Mouse (Mus musculus) natural killer cell, adult 2 months (primary cell): ENCODE measurements around the gene Slc22a17.
"Not testable (repeated sequence)": the region's sequence is repeated elsewhere in the genome, so short reads cannot be mapped to it uniquely, and the experiment has no call there.

ENCODE experiments used
- DNase-seq, 2 experiments: peaks; one replicate each; pipeline ENCODE4 v3.0.0; 2022; ENCODE audit warnings: low spot score in 2 of 2

The Slc22a17 gene

DNA sequence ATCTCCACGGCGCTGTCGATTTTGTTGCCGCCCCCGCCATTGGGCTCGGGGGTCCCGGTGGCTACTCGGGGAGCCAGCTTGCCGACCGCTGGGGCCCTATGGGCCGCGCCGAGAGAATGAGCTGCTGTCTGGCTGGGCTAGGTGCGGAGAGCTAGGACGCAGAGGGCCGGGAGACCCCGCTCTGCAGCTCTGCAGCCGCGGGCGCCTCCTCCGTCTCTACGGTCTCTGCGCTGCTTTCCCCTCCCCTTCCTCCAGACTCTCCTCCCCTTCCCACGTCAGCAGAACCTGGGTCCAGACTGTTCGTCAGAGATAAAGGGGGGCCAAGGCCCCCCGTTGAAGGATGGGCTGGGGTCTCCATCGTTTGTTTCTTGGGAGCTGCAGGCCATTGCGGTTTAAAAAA is at the start of gene Slc22a17:
TSS of gene Slc22a17 (minus strand) at position 247 of the 400 bp plus-strand sequence.
- DNase-seq, result peak in 1 of 2 experiments; percentile 14

DNA sequence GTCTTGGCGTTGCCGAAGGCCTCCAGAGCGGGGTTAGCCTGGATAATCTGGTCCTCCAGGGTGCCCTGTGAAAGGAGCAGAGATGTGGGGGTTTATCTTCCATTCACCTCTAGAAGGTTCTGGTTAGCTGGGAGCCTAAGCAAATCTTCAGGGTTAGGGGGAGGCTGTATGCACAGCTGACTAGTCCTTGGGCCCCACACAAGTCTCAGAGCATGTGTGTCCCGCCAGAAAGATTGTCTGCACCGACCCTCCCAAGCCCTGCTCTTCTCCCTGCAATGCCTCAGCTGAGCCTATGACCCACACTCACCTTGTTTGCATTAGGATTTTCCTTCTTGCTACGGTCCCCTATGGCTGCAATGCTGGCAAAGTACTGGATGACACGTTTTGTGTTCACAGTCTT is 49.8 kb upstream of the Slc22a17 start:
- no peak for DNase-seq

DNA sequence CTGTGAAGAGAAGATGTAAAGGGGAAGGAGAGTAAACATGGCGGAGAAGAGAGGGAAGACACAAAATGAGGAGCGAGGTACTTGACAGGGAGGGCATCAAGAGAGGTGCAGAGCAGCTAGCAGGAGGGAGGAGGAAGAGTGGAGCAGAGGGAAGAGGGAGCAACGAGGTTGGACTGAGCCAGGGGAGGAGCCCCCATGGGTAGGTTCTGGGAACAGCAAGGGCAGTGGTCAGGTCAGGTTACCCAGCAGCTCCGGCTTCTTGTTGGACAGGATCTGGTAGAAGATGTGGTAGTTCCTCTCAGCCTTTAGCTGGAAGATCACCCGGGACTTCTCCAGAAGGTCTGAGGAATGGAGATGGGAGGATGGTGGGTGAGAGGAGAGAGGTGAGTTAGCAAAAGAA is 48.6 kb upstream of the Slc22a17 start:
- DNase-seq, result no peak

DNA sequence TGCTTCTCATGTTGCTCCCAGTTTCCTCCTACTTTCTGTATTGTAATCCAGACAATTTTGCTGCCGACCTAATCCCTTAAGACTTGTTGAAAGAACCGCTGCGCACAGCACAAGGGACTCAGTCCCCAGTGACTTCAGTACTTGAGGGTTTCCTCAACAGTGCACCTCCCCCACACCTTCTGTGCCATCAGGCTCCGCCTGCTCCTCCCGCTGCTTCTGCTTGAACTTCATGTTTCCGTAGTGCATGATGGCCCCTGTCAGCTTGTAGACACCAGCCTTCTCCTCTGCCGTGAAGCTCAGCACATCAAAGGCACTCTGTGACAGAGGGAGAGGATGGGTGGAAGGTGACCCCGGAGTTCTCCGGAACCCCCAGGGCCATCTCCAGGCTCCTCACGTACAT is 47.8 kb upstream of the Slc22a17 start:
- no peak for DNase-seq

DNA sequence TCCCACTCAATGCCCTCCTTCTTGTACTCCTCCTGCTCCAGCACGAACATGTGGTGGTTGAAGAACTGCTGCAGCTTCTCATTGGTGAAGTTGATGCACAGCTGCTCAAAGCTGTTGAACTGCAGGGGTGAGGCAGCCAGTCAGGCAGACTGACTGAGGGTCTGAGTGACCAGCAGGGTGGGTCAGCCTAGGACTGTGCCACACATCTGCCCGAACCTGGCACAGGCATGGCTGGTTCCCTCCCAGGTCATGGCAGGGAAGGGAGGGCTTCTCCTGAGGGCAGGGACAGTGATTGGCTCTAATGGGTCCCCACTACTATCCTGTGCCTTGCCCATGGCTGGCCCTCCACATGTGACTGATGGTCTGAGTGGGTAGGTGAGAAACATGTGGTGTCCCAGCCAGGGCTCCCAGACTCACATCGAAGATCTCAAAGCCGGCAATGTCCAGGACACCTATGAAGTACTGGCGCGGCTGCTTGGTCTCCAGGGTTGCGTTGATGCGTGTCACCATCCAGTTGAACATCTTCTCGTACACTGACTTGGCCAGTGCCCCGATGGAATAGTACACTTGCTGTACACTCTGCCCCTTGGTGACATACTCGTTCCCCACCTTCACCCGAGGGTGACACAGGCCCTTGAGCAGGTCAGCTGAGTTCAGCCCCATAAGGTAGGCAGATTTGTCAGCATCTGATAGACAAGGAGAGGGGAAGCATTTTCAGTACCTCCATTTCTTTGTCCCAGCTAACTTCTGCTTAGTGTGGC is 47.1 kb upstream of the Slc22a17 start:
- not testable (repeated sequence) for DNase-seq

DNA sequence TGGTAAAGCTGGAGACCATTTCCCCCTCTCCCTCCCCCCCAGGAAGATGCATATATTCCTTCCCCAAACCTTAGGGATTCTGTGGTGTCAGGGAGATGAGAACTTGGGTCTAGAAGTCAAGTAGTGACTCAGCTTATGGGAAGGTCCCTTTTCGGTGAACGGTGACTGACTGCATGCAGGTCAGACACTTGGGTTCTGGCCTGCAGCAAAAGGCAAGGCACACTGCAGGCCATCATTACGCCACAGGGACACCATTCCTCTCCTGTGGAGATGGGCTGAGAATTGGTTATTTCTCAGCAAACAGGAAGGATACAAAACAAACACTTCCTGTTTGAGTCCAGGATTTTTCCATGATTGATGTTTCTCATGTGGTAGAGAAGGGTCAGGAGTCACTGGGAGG is 46.3 kb upstream of the Slc22a17 start:
- no peak for DNase-seq

DNA sequence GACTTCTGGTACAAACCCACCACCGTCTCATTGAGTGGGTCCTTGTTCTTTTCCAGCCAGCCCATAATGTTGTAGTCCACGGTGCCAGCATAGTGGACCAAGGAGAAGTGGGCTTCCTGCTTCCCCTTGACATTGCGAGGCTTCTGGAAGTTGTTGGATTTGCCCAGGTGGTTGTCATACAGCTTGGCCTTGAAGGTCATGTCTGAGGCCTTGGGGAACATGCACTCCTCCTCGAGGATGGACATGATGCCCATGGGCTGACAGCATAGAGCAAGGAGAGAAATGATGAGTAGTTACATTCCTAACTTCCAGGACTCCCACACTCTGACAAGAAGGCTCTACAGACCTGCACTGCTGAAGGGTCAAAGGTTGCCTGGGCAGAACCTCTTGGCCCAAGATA is 45.6 kb upstream of the Slc22a17 start:
- no peak for DNase-seq

DNA sequence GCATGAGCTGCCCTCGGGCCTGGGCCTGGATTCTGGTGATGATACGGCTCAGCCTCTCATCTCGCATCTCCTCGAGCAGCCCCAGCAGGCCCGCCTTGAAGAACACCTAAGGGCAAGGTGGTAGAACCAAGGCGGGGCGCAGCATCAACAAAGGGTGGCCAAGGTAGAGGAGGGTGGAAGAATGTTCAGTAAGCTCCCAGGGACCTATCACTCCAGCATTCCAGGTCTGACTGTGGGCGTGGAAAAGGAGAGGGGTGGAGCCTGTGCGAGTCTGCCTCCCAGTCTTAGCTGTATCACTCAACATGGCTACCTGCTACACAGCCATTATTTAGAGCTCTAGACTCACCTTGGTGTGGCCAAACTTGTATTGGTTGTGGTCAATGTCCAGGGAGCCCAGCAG is 43.6 kb upstream of the Slc22a17 start:
- no peak for DNase-seq

DNA sequence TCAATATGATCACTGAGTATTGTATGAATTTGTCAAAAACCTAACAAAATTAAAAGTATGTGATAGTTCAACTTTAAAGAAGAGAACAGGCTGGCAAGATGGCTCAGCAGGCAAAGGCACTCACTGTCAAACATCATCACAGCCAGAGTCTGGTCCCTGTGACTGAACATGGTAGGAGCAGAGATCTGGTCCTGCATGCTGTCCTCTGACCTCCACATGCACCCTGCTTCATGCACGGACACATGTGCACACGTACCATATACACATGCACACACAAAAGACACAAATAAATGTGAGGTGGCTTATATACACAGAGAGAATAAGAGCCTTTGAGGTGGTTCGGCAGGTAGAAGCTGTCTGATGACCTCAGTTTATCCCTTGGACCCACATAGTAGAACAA is 42.5 kb upstream of the Slc22a17 start:
- DNase-seq, result no peak

DNA sequence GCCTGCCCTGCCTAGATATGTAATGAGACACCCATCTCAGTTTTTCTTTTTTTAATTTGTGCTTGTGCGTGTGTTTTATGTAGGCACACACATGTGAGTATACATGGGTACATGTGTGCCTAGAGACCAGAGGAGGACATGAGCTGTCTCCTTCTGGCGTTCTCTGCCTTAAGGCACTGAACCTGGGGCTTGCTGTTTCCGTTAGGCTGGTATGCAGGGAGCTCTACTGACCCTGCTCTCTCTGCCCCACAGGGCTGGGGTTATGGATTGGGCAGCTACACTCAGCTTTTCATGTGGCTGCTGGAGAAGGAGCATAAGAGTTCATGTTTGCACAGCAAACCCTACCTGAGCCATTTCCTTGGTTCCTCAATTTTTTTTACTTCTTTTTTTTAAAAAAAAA is 41.5 kb upstream of the Slc22a17 start:
- no peak for DNase-seq

DNA sequence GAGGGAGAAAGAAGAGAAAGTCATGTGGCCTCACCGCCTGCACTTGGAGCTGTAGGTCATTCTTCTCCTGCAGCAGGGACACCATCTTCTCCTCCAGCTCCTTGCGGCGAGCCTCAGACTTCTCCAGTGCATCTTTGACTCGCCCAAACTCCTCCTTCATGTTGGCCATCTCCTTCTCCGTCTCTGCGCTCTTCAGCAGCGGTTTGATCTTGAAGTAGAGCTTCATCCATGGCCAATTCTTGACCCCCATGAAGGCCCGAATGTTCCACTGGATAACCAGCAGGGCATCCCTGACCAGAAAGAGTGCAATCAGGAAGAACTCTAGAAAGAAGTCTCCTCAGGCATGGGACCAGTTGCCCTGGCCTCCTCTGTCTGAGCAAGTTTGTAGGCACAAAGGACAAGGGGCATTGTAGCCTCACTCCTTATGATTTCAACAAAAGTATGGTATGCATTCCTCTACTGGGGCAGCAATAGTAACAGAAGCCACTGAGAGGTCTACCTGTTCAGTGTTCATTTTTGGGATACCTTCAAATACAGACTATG is 40.8 kb upstream of the Slc22a17 start:
- no peak for DNase-seq

DNA sequence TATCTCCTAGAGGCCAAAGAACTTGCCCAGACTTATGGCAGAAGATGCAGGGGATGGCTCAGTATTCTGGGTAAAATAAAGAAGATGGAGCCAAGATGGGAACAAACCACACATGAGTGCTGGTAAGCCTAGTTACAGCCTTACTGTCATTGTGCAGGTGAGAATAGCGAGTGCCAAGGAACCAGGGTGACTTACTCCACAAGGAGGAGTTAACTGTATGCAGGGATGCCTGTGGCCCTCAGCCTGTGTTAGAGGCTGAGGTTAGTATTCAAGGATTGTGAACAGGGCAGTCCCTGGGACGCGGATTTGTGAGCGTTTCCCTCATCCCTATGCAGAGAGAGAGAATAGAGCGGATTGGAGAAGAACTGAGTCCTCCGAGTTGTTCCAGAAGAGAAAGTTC is 38.7 kb upstream of the Slc22a17 start:
- DNase-seq, result no peak

DNA sequence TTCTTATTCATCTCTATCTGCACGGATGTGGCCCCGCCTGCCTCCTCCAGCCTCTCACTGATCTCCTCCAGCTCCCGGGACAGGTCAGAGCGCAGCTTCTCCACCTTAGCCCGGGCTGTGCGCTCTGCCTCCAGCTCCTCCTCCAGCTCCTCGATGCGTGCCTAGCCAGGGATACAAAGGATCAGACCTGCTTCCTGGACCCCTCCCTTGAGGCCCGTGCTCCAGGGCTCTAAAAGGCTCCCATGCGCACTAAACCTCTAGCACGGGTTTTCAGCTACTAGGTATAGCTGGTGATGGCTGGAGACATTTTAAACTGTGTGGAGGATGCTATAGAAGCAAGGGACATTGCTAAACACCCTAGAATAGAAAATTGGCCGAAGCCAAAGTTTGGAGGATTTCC is 37.6 kb upstream of the Slc22a17 start:
- DNase-seq, result no peak

DNA sequence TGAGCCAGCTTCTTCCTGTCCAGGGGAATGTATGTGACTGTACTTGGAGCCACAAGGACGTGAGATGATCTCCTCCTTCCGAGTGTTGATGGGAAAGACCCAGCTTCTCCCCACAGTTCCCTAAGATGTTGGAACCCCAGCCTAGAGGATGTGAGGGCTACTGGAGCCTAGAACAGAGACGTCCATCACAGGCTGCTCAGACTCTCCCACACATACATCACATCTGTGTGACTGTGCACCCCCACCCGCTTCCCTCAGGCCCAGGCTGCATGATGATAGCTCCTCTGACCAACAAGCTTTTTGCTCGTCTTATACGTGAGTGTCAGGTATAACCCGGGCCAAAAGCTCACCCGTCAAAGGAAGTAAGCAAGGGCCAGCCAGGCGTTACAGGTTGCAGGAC is 35.8 kb upstream of the Slc22a17 start:
- no peak for DNase-seq

DNA sequence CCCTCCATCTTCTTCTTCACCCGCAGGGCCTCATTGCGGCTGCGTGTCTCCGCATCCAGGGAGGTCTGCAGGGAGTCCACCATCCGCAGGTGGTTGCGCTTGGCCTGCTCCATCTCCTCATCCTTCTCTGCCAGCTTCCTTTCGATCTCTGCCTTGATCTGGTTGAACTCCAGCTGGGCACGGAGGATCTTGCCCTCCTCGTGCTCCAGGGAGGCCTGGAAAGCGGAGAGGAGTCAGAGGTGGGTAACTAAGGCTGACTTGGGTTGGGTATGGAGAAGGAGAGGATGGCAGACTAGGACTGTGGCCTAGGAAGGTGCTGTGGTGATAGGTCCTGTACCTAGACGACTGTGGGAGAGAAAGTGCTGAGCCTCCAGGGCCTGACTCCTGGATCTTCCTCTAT is 34.1 kb upstream of the Slc22a17 start:
- DNase-seq, result not testable (repeated sequence)

DNA sequence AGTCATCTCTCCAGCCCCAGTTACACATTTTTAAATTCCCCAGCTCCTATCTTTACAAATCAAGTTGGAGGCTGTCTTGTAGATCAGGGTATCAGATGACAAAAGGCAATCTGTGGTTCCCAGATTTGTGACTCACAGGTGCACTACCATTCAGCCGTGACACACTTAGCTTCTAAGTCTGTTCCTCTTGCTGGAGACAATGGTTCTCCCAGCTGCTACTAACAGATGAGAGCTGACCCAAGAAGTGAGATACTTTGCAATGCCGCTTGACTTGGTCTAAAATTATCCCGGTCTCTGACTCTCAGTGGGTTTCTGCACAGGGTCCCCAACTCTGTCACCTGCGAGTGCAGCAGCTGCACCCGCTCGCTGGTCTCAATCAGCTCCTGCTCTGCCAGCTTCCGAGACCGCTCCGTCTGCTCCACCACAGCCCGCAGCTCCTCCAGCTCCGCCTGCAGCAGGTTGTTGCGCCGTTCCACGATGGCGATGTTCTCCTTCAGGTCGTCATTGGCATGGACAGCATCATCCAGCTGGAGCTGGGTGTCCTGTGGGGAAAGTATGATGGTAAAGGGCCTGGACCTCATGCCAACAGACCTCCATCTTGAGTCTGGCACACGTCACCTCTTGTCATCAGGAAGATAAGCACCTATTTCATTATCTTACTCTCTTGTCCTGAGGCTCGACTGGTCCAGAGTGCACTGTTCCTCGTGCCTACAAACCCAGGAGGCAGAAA is 33.2 kb upstream of the Slc22a17 start:
- no peak for DNase-seq

DNA sequence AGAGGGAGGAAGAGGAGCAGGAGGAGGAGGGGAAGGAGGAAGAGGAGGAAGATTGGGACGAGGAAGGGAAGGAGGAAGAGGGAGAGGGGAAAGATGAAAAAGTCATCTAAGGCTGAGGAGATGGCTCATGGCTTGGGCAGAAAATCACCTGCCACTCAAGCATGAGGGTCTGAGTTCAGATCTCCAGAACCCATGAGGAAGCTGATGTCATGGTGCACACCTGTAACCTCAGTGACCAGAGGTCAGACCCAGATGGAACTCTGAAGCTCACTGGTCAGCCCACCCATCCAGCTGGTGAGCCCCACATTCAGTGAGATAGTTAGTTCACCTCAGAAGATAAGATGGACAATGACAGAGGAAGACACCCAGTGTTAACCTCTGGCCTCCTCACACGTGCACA is 32.0 kb upstream of the Slc22a17 start:
- no peak for DNase-seq

DNA sequence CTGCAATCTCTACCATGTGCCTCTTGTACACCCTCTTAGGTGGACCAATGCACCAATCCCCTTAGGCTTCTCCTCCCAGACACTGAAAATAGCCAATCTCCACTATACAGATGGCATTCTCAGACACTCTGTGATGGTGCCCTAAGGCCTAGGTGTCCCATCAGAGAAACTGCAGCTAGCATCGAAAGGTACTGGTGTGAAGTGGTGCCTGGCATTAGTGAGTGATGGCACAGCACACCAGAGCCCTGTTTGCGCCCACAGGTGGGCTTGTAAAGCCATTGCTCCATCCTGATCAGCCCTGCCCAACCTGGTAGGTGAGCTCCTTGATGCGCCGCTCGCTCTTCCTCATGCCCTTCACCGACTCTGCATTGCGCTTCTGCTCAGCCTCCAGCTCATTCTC is 31.0 kb upstream of the Slc22a17 start:
- no peak for DNase-seq

DNA sequence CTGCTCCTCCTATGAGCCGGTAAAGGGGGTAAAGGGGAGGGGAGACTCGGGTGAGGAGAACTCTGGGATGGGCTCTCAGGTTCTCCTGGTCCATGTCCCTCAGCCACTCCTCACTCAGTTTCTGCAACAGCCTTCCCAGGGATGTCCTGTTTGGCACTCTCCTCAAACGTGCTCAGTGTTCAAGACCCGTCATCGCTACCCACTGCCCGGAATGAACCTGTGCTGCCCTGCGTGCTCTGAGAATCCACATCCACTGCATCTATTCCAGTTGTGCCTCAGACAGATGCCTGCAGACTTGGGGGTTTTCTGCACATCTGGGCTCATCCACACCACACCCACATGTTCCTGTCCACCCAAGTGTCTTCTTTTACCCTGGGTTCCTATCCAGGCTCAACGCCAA is 29.5 kb upstream of the Slc22a17 start:
- DNase-seq, result no peak

DNA sequence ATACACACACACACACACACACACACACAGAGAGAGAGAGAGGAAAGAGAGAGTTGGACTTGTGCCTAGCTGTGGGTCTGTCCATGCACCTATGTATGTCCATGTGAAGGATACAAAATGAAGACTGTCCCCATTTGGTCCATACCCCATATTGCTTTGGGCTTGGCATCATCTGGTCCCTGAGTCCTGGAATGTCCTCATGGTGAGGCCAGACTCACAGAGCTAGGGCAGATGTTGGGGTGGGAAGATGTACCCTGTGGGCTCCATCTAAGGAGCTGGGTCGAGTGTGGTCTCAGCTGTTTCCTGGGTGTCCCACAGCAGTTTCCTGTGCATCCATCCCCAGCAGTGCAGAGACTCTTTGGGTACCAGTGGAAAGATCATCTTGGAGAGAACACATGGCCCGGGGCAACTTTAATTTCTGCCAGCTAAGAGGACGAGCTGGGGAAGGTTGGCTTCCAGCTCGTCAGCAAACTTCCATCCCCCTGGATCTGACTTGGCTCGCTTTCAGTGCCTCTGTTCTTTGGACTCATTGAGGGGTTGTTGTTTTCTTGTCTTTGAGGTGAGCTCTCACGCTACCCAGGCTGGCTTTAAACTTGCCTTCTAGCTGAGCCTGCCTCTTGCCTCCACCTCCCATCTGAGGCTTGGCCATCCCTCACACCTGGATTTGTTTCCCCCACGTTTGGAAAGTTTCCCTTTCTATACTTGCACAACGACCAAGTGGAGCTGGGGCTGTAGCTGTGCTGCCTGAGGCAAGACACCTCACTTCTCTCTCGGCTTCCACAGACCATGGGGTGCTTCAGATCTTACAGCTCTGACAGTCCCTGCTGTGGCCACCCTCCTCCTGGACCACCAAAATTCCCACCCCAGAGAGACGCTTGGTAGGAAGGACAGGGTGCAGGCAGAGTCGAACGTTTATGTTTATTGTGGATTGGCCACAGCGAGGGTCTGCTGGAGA is 28.4 kb upstream of the Slc22a17 start:
- no peak for DNase-seq

DNA sequence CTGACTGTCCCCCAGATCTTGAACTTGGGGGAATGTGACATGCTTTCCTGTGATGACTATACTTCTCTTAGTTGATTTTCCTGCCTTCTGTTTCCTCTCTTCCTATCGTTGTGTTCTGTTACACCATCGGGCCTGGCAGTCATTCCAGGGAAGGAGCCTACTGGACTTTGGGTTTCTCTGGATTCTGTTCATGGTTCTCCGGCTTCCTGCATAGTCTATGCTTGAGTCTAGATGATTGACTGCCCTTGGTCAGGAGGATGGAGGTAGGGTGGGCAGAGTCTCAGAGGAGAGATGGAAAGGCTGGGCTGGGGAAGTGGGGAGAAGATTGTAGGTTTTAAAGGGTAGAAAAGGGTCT is 27.2 kb upstream of the Slc22a17 start:
- no peak for DNase-seq
